Mouse (Mus musculus): ENCODE data around the gene Ndufab1. TPM values are rescaled to one million over a fixed set of nuclear protein-coding genes. Genes with fewer than 3 reads are reported as not detected.

Gene Ndufab1
- polyA plus RNA-seq, 1 experiment from 2014 or later: 1,343 TPM

Other genes starting within 250 kb of the Ndufab1 start
- 0.11 and 0.19 TPM in 2 replicates for gene Scnn1b, start 236.8 kb downstream of the Ndufab1 start, polyA plus RNA-seq (2015; fragmentation: Nextera tagmentation; extraction: Ambion mirVana)
- 17.3 and 18.2 TPM in 2 replicates for gene Cog7, start 120.2 kb downstream of the Ndufab1 start, polyA plus RNA-seq (2015; fragmentation: Nextera tagmentation; extraction: Ambion mirVana)
- 77.2 TPM in 2 replicates for gene Gga2, start 80.7 kb downstream of the Ndufab1 start, polyA plus RNA-seq (2015; fragmentation: Nextera tagmentation; extraction: Ambion mirVana)
- 46.3 and 46.9 TPM in 2 replicates for gene Ubfd1, start 34.7 kb downstream of the Ndufab1 start, polyA plus RNA-seq (2015; fragmentation: Nextera tagmentation; extraction: Ambion mirVana)
- gene Ears2, start 34.6 kb downstream of the Ndufab1 start, polyA plus RNA-seq (2015; fragmentation: Nextera tagmentation; extraction: Ambion mirVana): 27.4 and 27.9 TPM in 2 replicates
- 9.5 and 10.0 TPM in 2 replicates for gene Palb2, start 31.1 kb upstream of the Ndufab1 start, polyA plus RNA-seq (2015; fragmentation: Nextera tagmentation; extraction: Ambion mirVana)
- gene Dctn5, start 31.2 kb upstream of the Ndufab1 start, polyA plus RNA-seq (2015; fragmentation: Nextera tagmentation; extraction: Ambion mirVana): 70.6 and 76.4 TPM in 2 replicates
- gene Plk1, start 57.6 kb upstream of the Ndufab1 start, polyA plus RNA-seq (2015; fragmentation: Nextera tagmentation; extraction: Ambion mirVana): 93.1 and 93.9 TPM in 2 replicates
- gene Ern2, start 84.3 kb upstream of the Ndufab1 start, polyA plus RNA-seq (2015; fragmentation: Nextera tagmentation; extraction: Ambion mirVana): 0.06 TPM in 1 of 2 replicates, not detected in the other
- 0.23 and 0.27 TPM in 2 replicates for gene Chp2, start 117.6 kb upstream of the Ndufab1 start, polyA plus RNA-seq (2015; fragmentation: Nextera tagmentation; extraction: Ambion mirVana)
- gene Prkcb, start 186.9 kb upstream of the Ndufab1 start, polyA plus RNA-seq (2015; fragmentation: Nextera tagmentation; extraction: Ambion mirVana): 5.8 and 6.2 TPM in 2 replicates

Data from heart, embryonic 13.5 days (tissue).